Comparison of ENCODE assay signal across 9 mouse cellular contexts in genomic region chr6:99643439-99644199, GRCm38 (mm10). TPM values are rescaled to one million over a fixed set of nuclear protein-coding genes. Genes with fewer than 3 reads are reported as not detected.
DNase-seq lines count a peak whose midpoint lies in the region; ATAC-seq and TF ChIP-seq lines count a peak whose summit lies in the region.
"Had no signal": no experiment of that assay in that cellular context is flagged by ENCODE, and none has a peak within 500 bp of the region (broad histone marks: within the 10 kb centered on the region; RNA-seq: fewer than 3 reads in every experiment).

No protein-coding gene starts in this region.

- H3K79me2 ChIP-seq in liver, adult 2 months (ENCODE audit: control insufficient read depth, insufficient read depth, low read length): no peaks in the 10 kb centered on the region

- TF ChIP-seq CTCF in liver, adult 2 months (IDR thresholded peaks at IDR 0.05; ENCODE audit: low read depth, low read length): no peak
- TF ChIP-seq CTCF in cerebellum, adult 2 months (IDR thresholded peaks at IDR 0.05; ENCODE audit: borderline replicate concordance, insufficient read depth, low read depth, low read length): no peak

- peak; percentile 82 for DNase-seq in liver, adult 2 months (ENCODE audit: extremely low read depth, low read depth, low spot score)
- DNase-seq in heart, postnatal 14 days: peak; percentile 74
- DNase-seq in lung, adult 18-20 months: peak; percentile 72 to 80
- DNase-seq in thymus, postnatal 0 days (ENCODE audit: low spot score): peak; percentile 91
- no peak for DNase-seq in spleen, postnatal 4 days (ENCODE audit: low spot score in 2 of 2)
- no peak for DNase-seq in cerebellum, adult 9-11 months
- no peak for DNase-seq in cerebellum, adult 2 months

- H3K36me3 ChIP-seq in liver, adult 2 months (ENCODE audit: control insufficient read depth, insufficient read depth, low read length): no peaks in the 10 kb centered on the region
- no peaks in the 10 kb centered on the region for H3K36me3 ChIP-seq in liver, embryonic 12.5 days

- H3K4me3 ChIP-seq in liver, adult 2 months (ENCODE audit: insufficient read depth, low read depth, low read length): no peak overlapping the region
- H3K4me3 ChIP-seq in liver, embryonic 12.5 days: no peak overlapping the region
- no peak overlapping the region for H3K4me3 ChIP-seq in cerebellum, adult 2 months (replicated peaks; ENCODE audit: insufficient read depth, low read depth, low read length)
- H3K4me3 ChIP-seq: limb, embryonic 15.5 days had no signal

- TF ChIP-seq POLR2A in liver, adult 2 months (IDR thresholded peaks at IDR 0.05; ENCODE audit: extremely low read depth, insufficient read depth, low read length): no peak
- TF ChIP-seq POLR2A in cerebellum, adult 2 months (IDR thresholded peaks at IDR 0.05; ENCODE audit: borderline replicate concordance, insufficient read depth, low read length): no peak

- peaks cover 10% of the 10 kb centered on the region for H3K4me1 ChIP-seq in liver, adult 2 months (ENCODE audit: control insufficient read depth, insufficient read depth, low read length)
- 0 out of 2 replicates have a peak, but pooled peaks cover 7% of the 10 kb centered on the region for H3K4me1 ChIP-seq in liver, embryonic 12.5 days
- no peaks in the 10 kb centered on the region for H3K4me1 ChIP-seq in cerebellum, adult 2 months (ENCODE audit: control insufficient read depth, insufficient read depth, low read length)

- no peak for ATAC-seq in liver, embryonic 12.5 days

- H3K4me2 ChIP-seq in liver, embryonic 12.5 days: no peak overlapping the region
- H3K4me2 ChIP-seq: limb, embryonic 15.5 days had no signal

- no peaks in the 10 kb centered on the region for H3K27me3 ChIP-seq in liver, adult 2 months (ENCODE audit: control insufficient read depth, insufficient read depth, low read length)
- no peaks in the 10 kb centered on the region for H3K27me3 ChIP-seq in liver, embryonic 12.5 days (replicated peaks)
- no peaks in the 10 kb centered on the region for H3K27me3 ChIP-seq in cerebellum, adult 2 months (ENCODE audit: control insufficient read depth, insufficient read depth, low read length)
- H3K27me3 ChIP-seq: limb, embryonic 15.5 days had no signal

- peak overlapping the region; percentile 15; the same call in 1 of the 2 replicates for H3K27ac ChIP-seq in liver, adult 2 months (replicated peaks; ENCODE audit: insufficient read depth, low read depth, low read length)
- no peak overlapping the region for H3K27ac ChIP-seq in liver, embryonic 12.5 days
- H3K27ac ChIP-seq in cerebellum, adult 2 months (ENCODE audit: insufficient read depth, low read length): no peak overlapping the region
- H3K27ac ChIP-seq: limb, embryonic 15.5 days had no signal

- WGBS in liver, adult 2 months: 27% methylated on average over 10 of the region's 10 CpGs
- WGBS in liver, embryonic 12.5 days (ENCODE audit: insufficient replicate concordance): 51% methylated on average over 10 of the region's 10 CpGs
- WGBS in cerebellum, adult 2 months: 44% methylated on average over 10 of the region's 10 CpGs

- intact Hi-C loops in heart, postnatal 14 days (cut with DNase I): no loop called here

- H3K9me3 ChIP-seq in liver, embryonic 12.5 days (replicated peaks): no peaks in the 10 kb centered on the region
- H3K9me3 ChIP-seq: limb, embryonic 15.5 days had no signal

- no peak overlapping the region for H3K9ac ChIP-seq in liver, adult 2 months (ENCODE audit: low read depth, low read length)
- H3K9ac ChIP-seq in liver, embryonic 12.5 days: no peak overlapping the region
- H3K9ac ChIP-seq: limb, embryonic 15.5 days had no signal

RNA-seq across cellular contexts. Expression of gene Eif4e3, which starts 23.0 kb away (rescaled TPM):
- total RNA-seq in liver, adult 2 months (2014; rRNA removed): 2.7 and 4.1 TPM in 2 replicates
- polyA plus RNA-seq in liver, adult 2 months (2012; rRNA removed): 1.3 and 1.5 TPM in 2 replicates
- 2.3 and 2.4 TPM in 2 replicates for polyA plus RNA-seq in liver, embryonic 12.5 days (2016; fragmentation: Nextera tagmentation; extraction: Ambion mirVana)
- total RNA-seq in heart, postnatal 14 days (2021): 10 to 100 TPM; 32.5 to 34.2 TPM
- polyA plus RNA-seq in thymus, postnatal 0 days (2015; fragmentation: Nextera tagmentation; extraction: Ambion mirVana): 36.4 and 43.2 TPM in 2 replicates
- 16.0 and 17.0 TPM in 2 replicates for polyA plus RNA-seq in cerebellum, adult 2 months (2012; rRNA removed)

RNA-seq across cellular contexts. Expression of gene Gm20696, which starts 23.0 kb away (rescaled TPM):
- 6.5 and 6.9 TPM in 2 replicates for total RNA-seq in liver, adult 2 months (2014; rRNA removed)
- 0.02 and 0.26 TPM in 2 replicates for polyA plus RNA-seq in liver, adult 2 months (2012; rRNA removed)
- 1.4 and 3.0 TPM in 2 replicates for polyA plus RNA-seq in liver, embryonic 12.5 days (2016; fragmentation: Nextera tagmentation; extraction: Ambion mirVana)
- total RNA-seq in heart, postnatal 14 days (2021): 1 to 10 TPM; 2.3 to 3.2 TPM
- polyA plus RNA-seq in thymus, postnatal 0 days (2015; fragmentation: Nextera tagmentation; extraction: Ambion mirVana): 2.4 and 6.4 TPM in 2 replicates
- 2.5 and 2.8 TPM in 2 replicates for polyA plus RNA-seq in cerebellum, adult 2 months (2012; rRNA removed)

RNA-seq across cellular contexts. Expression of gene Gpr27, which starts 48.9 kb away (rescaled TPM):
- 0.09 and 0.27 TPM in 2 replicates for total RNA-seq in liver, adult 2 months (2014; rRNA removed)
- 0.07 TPM in 1 of 2 replicates, not detected in the other for polyA plus RNA-seq in liver, adult 2 months (2012; rRNA removed)
- polyA plus RNA-seq in liver, embryonic 12.5 days (2016; fragmentation: Nextera tagmentation; extraction: Ambion mirVana): 0.23 and 0.39 TPM in 2 replicates
- total RNA-seq in heart, postnatal 14 days (2021): 1 to 10 TPM; 2.8 to 3.4 TPM
- 1.7 and 2.3 TPM in 2 replicates for polyA plus RNA-seq in thymus, postnatal 0 days (2015; fragmentation: Nextera tagmentation; extraction: Ambion mirVana)
- polyA plus RNA-seq in cerebellum, adult 2 months (2012; rRNA removed): 10.0 and 10.4 TPM in 2 replicates

Comparison
In these comparisons a context has a peak if more than half of its experiments do, and no peak if none do; other contexts are left out.
1. DNase-seq: peak in liver, adult 2 months (single experiment), heart, postnatal 14 days (2 of 2), lung, adult 18-20 months (2 of 2) and thymus, postnatal 0 days (single experiment); none in spleen, postnatal 4 days (0 of 2), cerebellum, adult 9-11 months (single experiment) and cerebellum, adult 2 months (0 of 2).